In the genomic region with DNA sequence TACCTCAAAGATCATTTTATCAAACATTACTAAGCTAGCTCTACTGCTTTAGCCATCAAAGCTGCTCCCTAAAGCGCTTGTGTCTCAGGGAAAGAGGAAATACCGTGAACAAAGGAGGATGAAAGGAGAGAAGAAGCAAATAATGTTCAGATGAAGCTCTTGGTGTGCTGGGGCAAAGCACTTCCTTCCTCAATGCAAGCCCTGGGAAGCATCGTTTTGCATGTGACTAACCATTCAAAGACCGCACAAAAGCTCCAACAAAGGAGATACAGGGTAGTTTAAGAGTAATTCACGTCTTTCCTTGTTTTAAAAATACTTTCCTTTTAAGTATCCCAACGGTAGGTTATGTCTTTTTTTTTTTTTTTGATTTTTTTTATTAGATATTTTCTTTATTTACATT, we compare ENCODE assay signal across 22 mouse cellular contexts. TPM values are rescaled to one million over a fixed set of nuclear protein-coding genes. Genes with fewer than 3 reads are reported as not detected.
DNase-seq lines count a peak whose midpoint lies in the region; ATAC-seq and TF ChIP-seq lines count a peak whose summit lies in the region.
"Had no signal": no experiment of that assay in that cellular context is flagged by ENCODE, and none has a peak within 500 bp of the region (broad histone marks: within the 10 kb centered on the region; RNA-seq: fewer than 3 reads in every experiment).

No protein-coding gene starts in this region.

- H3K4me1 ChIP-seq in ES-Bruce4 (ENCODE audit: control insufficient read depth, insufficient read depth, low read length) = peaks cover 3% of the 10 kb centered on the region
- peaks cover 0 to 3% of the 10 kb centered on the region in 2 experiments; a peak in 1 of 4 replicates for H3K4me1 ChIP-seq in ES-E14 (ENCODE audit: control insufficient read depth in 2 of 2, insufficient read depth in 2 of 2, low read length in 2 of 2, poor library complexity in 1 of 2)
- H3K4me1 ChIP-seq: forebrain, embryonic 13.5 days; hindbrain, embryonic 12.5 days; hindbrain, embryonic 15.5 days had no signal

- TF ChIP-seq CTCF in ES-Bruce4 (IDR thresholded peaks at IDR 0.05; ENCODE audit: low read depth, low read length) = no peak

- DNase-seq in ES-E14 (ENCODE audit: low read depth, low spot score) = peak; percentile 17
- DNase-seq in adrenal gland, adult 2 months = no peak
- DNase-seq in cerebellum, adult 18-20 months = no peak
- DNase-seq: adrenal gland, postnatal 10 days; adrenal gland, postnatal 36 days; cerebellum, adult 8-10 months; cerebellum, postnatal 10 days; cerebellum, postnatal 36 days; gastrocnemius, adult 2 months; gastrocnemius, postnatal 14 days had no signal

- H3K4me3 ChIP-seq in ES-Bruce4 (ENCODE audit: low read depth, low read length) = no peak overlapping the region
- no peak overlapping the region for H3K4me3 ChIP-seq in ES-E14 (ENCODE audit: insufficient read depth in 1 of 2, low read depth in 1 of 2, low read length in 2 of 2, poor library complexity in 1 of 2, severe bottlenecking in 1 of 2)
- H3K4me3 ChIP-seq: forebrain, embryonic 10.5 days; forebrain, embryonic 13.5 days; gastrocnemius, adult 2 months; hindbrain, embryonic 12.5 days; hindbrain, embryonic 15.5 days had no signal

- H3K9ac ChIP-seq in ES-Bruce4 (ENCODE audit: low read depth, poor library complexity, severe bottlenecking) (no peak overlapping the region), ES-E14 (ENCODE audit: insufficient read depth, low read depth, low read length, poor library complexity, severe bottlenecking) (no peak overlapping the region)
- H3K9ac ChIP-seq: forebrain, embryonic 13.5 days; hindbrain, embryonic 12.5 days; hindbrain, embryonic 15.5 days had no signal

- TF ChIP-seq POLR2A in ES-Bruce4 (IDR thresholded peaks at IDR 0.05; ENCODE audit: insufficient read depth, low read length) = no peak

- H3K9me3 ChIP-seq in ES-Bruce4 (replicated peaks; ENCODE audit: control insufficient read depth, insufficient read depth, low read length, poor library complexity, severe bottlenecking) (peaks cover 7% of the 10 kb centered on the region), ES-E14 (ENCODE audit: control insufficient read depth, insufficient read depth, low read depth, low read length) (no peaks in the 10 kb centered on the region)
- H3K9me3 ChIP-seq: hindbrain, embryonic 12.5 days; hindbrain, embryonic 15.5 days had no signal

- in situ Hi-C loops in ES-E14 (cut with MboI; ENCODE audit: low sequenced_read_pairs in 2 of 2, unreplicated experiment in 2 of 2) = no loop called here

- 0 out of 2 replicates have a peak overlapping the region, but pooled peaks have one; percentile 38 for H3K27ac ChIP-seq in ES-Bruce4 (ENCODE audit: insufficient read depth, low read length)
- no peak overlapping the region; the same call in 1 of the 2 replicates for H3K27ac ChIP-seq in ES-E14 (ENCODE audit: insufficient read depth, low read depth, low read length, poor library complexity, severe bottlenecking)
- H3K27ac ChIP-seq: forebrain, embryonic 10.5 days; forebrain, embryonic 13.5 days; gastrocnemius, adult 2 months; hindbrain, embryonic 12.5 days; hindbrain, embryonic 15.5 days had no signal

- H3K27me3 ChIP-seq in ES-Bruce4 (ENCODE audit: control insufficient read depth, insufficient read depth, low read length, poor library complexity, severe bottlenecking) = no peaks in the 10 kb centered on the region
- H3K27me3 ChIP-seq: forebrain, embryonic 13.5 days; hindbrain, embryonic 12.5 days; hindbrain, embryonic 15.5 days; Patski had no signal

- no peak for TF ChIP-seq EP300 in ES-Bruce4 (IDR thresholded peaks at IDR 0.05; ENCODE audit: insufficient read depth, low read depth, low read length)

- H3K36me3 ChIP-seq in ES-Bruce4 (ENCODE audit: control insufficient read depth, insufficient read depth, low read length, poor library complexity, severe bottlenecking) (peaks cover 3% of the 10 kb centered on the region; the same call in 1 of the 2 replicates), ES-E14 (ENCODE audit: control insufficient read depth, insufficient read depth, low read length, poor library complexity, severe bottlenecking) (peaks cover 2% of the 10 kb centered on the region; the same call in 1 of the 2 replicates)

- 0 out of 2 replicates have a peak, but pooled peaks have one; percentile 25 for ATAC-seq in common myeloid progenitor, adult 5-6 weeks (replicated peaks; ENCODE audit: low read depth, poor library complexity, severe bottlenecking)
- ATAC-seq in megakaryocyte progenitor cell, adult 5-6 weeks (replicated peaks; ENCODE audit: poor library complexity) = no peak
- ATAC-seq: activated CD4-positive, CD25-positive, alpha-beta regulatory T cell, adult 4 months; CD4-positive, CD25-positive, alpha-beta regulatory T cell, adult 4 months; forebrain, embryonic 13.5 days; forebrain, embryonic 16.5 days; intestine, postnatal 0 days; Patski had no signal

TF ChIP-seq in ES-E14, 5 proteins besides CTCF, POLR2A, EP300 and RAD21:
- TF ChIP-seq HCFC1 (IDR thresholded peaks at IDR 0.05; ENCODE audit: borderline replicate concordance, insufficient read depth, low read length) (no peak), MAFK (IDR thresholded peaks at IDR 0.05; ENCODE audit: insufficient read depth, low read depth, low read length) (no peak), ZNF384 (IDR thresholded peaks at IDR 0.05; ENCODE audit: low read depth, low read length) (no peak), CHD2 (IDR thresholded peaks at IDR 0.05; ENCODE audit: low read depth, low read length) (no peak), ZC3H11A (IDR thresholded peaks at IDR 0.05; ENCODE audit: borderline replicate concordance, low read depth, low read length) (no peak)
TF ChIP-seq in ES-E14: peak in this region for 0.

RNA-seq across cellular contexts. Expression of gene Rasa2, which starts 28.0 kb away (rescaled TPM):
- 16.9 and 18.3 TPM in 2 replicates for polyA plus RNA-seq in ES-Bruce4 (2011; ENCODE audit: insufficient read depth, insufficient read length, low read depth, missing spikeins)
- 8.4 and 9.7 TPM in 2 replicates for total RNA-seq in ES-E14 (2012; rRNA removed)
- total RNA-seq in common myeloid progenitor, adult 5-6 weeks (2017) = 5.5 and 11.3 TPM in 2 replicates
- 10 to 100 TPM; 11.2 to 12.5 TPM for total RNA-seq in adrenal gland, adult 2 months (2021)
- 0.62 and 0.63 TPM in 2 replicates for polyA plus RNA-seq in adrenal gland, adult 2 months (2012; rRNA removed)
- total RNA-seq in megakaryocyte progenitor cell, adult 5-6 weeks (2015) = 27.4 and 31.1 TPM in 2 replicates
- 20.8 and 23.5 TPM in 2 replicates for total RNA-seq in megakaryocyte progenitor cell, adult 5-6 weeks (2017)
